Comparison of ENCODE assay signal across 28 mouse cellular contexts in genomic region chr1:194508314-194508713, GRCm38 (mm10).
DNase-seq lines count a peak whose midpoint lies in the region; ATAC-seq lines count a peak whose summit lies in the region.
"Had no signal": no experiment of that assay in that cellular context is flagged by ENCODE, and none has a peak within 500 bp of the region (broad histone marks: within the 10 kb centered on the region; RNA-seq: fewer than 3 reads in every experiment).

No protein-coding gene starts in this region.

- peaks cover 3% of the 10 kb centered on the region; the same call in 1 of the 2 replicates for H3K27me3 ChIP-seq in embryonic facial prominence, embryonic 10.5 days (replicated peaks; ENCODE audit: low read depth, poor library complexity, severe bottlenecking)
- H3K27me3 ChIP-seq in embryonic facial prominence, embryonic 14.5 days (replicated peaks; ENCODE audit: control insufficient read depth, insufficient read depth, low read length) = no peaks in the 10 kb centered on the region
- H3K27me3 ChIP-seq in hindbrain, embryonic 10.5 days (ENCODE audit: insufficient read depth, poor library complexity, severe bottlenecking) = no peaks in the 10 kb centered on the region
- H3K27me3 ChIP-seq: CH12.LX; embryonic facial prominence, embryonic 12.5 days; embryonic facial prominence, embryonic 15.5 days; forebrain, embryonic 12.5 days had no signal

- 0 out of 2 replicates have a peak, but pooled peaks have one; percentile 71 for ATAC-seq in embryonic facial prominence, embryonic 14.5 days (ENCODE audit: low read depth)
- ATAC-seq: activated CD4-positive, CD25-positive, alpha-beta regulatory T cell, adult 4 months; CD4-positive, CD25-positive, alpha-beta regulatory T cell, adult 4 months; forebrain, embryonic 14.5 days; forebrain, embryonic 16.5 days; Patski had no signal

- H3K4me2 ChIP-seq in embryonic facial prominence, embryonic 14.5 days (ENCODE audit: low read depth, low read length) = no peak overlapping the region
- H3K4me2 ChIP-seq: embryonic facial prominence, embryonic 12.5 days; embryonic facial prominence, embryonic 15.5 days; forebrain, embryonic 12.5 days had no signal

- H3K9ac ChIP-seq in embryonic facial prominence, embryonic 14.5 days (ENCODE audit: low read depth, low read length) = no peak overlapping the region
- H3K9ac ChIP-seq: embryonic facial prominence, embryonic 12.5 days; embryonic facial prominence, embryonic 15.5 days; forebrain, embryonic 12.5 days had no signal

- WGBS in embryonic facial prominence, embryonic 10.5 days = 59% methylated on average over 1 of the region's 1 CpGs
- 43% methylated on average over 1 of the region's 1 CpGs for WGBS in embryonic facial prominence, embryonic 14.5 days
- 71% methylated on average over 1 of the region's 1 CpGs for WGBS in hindbrain, embryonic 10.5 days

- no peak overlapping the region for H3K4me3 ChIP-seq in embryonic facial prominence, embryonic 10.5 days
- no peak overlapping the region for H3K4me3 ChIP-seq in embryonic facial prominence, embryonic 14.5 days (ENCODE audit: low read depth, low read length)
- no peak overlapping the region for H3K4me3 ChIP-seq in hindbrain, embryonic 10.5 days
- H3K4me3 ChIP-seq: embryonic facial prominence, embryonic 12.5 days; embryonic facial prominence, embryonic 15.5 days; erythroblast, embryonic 14.5 days; forebrain, embryonic 10.5 days; forebrain, embryonic 12.5 days had no signal

- peak; percentile 12 for DNase-seq in embryo, embryonic 10 days (ENCODE audit: low spot score)
- no peak for DNase-seq in embryo, embryonic 9.5 days (ENCODE audit: extremely low spot score)
- peak; percentile 10 for DNase-seq in embryo, embryonic 10.5 days (ENCODE audit: low spot score)
- DNase-seq in embryonic facial prominence, embryonic 10.5 days (ENCODE audit: low spot score) = peak; percentile 19
- DNase-seq in embryonic facial prominence, embryonic 14.5 days (ENCODE audit: low spot score) = peak; percentile 72
- DNase-seq in lung, postnatal 14 days = no peak
- no peak for DNase-seq in hindbrain, embryonic 10.5 days (ENCODE audit: low spot score)
- DNase-seq: adrenal gland, adult 8-10 months; adrenal gland, postnatal 14 days; adrenal gland, postnatal 36 days; B cell, adult 2 months; cerebellum, adult 11-12 months; cerebellum, adult 2 months; cerebellum, adult 9-10 months; cerebellum, postnatal 10 days; cerebellum, postnatal 25 days had no signal

- H3K9me3 ChIP-seq in embryonic facial prominence, embryonic 10.5 days = peaks cover 5% of the 10 kb centered on the region; the same call in 1 of the 2 replicates
- 0 out of 2 replicates have a peak, but pooled peaks cover 5% of the 10 kb centered on the region for H3K9me3 ChIP-seq in embryonic facial prominence, embryonic 14.5 days (ENCODE audit: control insufficient read depth, low read length)
- H3K9me3 ChIP-seq in hindbrain, embryonic 10.5 days = no peaks in the 10 kb centered on the region
- H3K9me3 ChIP-seq: embryonic facial prominence, embryonic 12.5 days; embryonic facial prominence, embryonic 15.5 days; forebrain, embryonic 12.5 days; G1E had no signal

- H3K36me3 ChIP-seq in embryonic facial prominence, embryonic 10.5 days (replicated peaks) = no peaks in the 10 kb centered on the region
- H3K36me3 ChIP-seq in embryonic facial prominence, embryonic 14.5 days (ENCODE audit: control insufficient read depth, insufficient read depth, low read length) = no peaks in the 10 kb centered on the region
- H3K36me3 ChIP-seq in hindbrain, embryonic 10.5 days = no peaks in the 10 kb centered on the region
- H3K36me3 ChIP-seq: embryonic facial prominence, embryonic 12.5 days; embryonic facial prominence, embryonic 15.5 days; forebrain, embryonic 10.5 days; forebrain, embryonic 12.5 days; G1E had no signal

- H3K4me1 ChIP-seq in embryonic facial prominence, embryonic 10.5 days = peaks cover 21% of the 10 kb centered on the region
- no peaks in the 10 kb centered on the region for H3K4me1 ChIP-seq in embryonic facial prominence, embryonic 14.5 days (ENCODE audit: control insufficient read depth, insufficient read depth, low read length)
- peaks cover 5% of the 10 kb centered on the region; the same call in 1 of the 2 replicates for H3K4me1 ChIP-seq in hindbrain, embryonic 10.5 days (replicated peaks)
- H3K4me1 ChIP-seq: embryonic facial prominence, embryonic 15.5 days had no signal

- H3K27ac ChIP-seq in embryonic facial prominence, embryonic 10.5 days (replicated peaks) = peak overlapping the region; percentile 72
- no peak overlapping the region for H3K27ac ChIP-seq in embryonic facial prominence, embryonic 14.5 days (replicated peaks; ENCODE audit: low read depth, low read length)
- no peak overlapping the region for H3K27ac ChIP-seq in hindbrain, embryonic 10.5 days
- H3K27ac ChIP-seq: embryonic facial prominence, embryonic 12.5 days; embryonic facial prominence, embryonic 15.5 days; forebrain, embryonic 10.5 days; forebrain, embryonic 12.5 days had no signal

Comparison
In these comparisons a context has a peak if more than half of its experiments do, and no peak if none do; other contexts are left out.
1. DNase-seq: peak in embryo, embryonic 10 days (single experiment), embryo, embryonic 10.5 days (single experiment), embryonic facial prominence, embryonic 10.5 days (single experiment) and embryonic facial prominence, embryonic 14.5 days (single experiment); none in embryo, embryonic 9.5 days (single experiment), lung, postnatal 14 days (single experiment) and hindbrain, embryonic 10.5 days (single experiment).